Mouse (Mus musculus) ovary, adult 18-20 months (tissue): ENCODE results near the gene Krtap5-3.
"Not testable (repeated sequence)": the region's sequence is repeated elsewhere in the genome, so short reads cannot be mapped to it uniquely, and the experiment has no call there.

Experiments used
- DNase-seq: peaks from one replicate; pipeline ENCODE4 v3.0.0; 2022; ENCODE audit warnings: low spot score, mixed read lengths

The Krtap5-3 gene

GRCm38 (mm10) chr7:142201064-142201463, at the start of gene Krtap5-3:
Krtap5-3 (plus strand) TSS chr7:142201364.
- DNase-seq: no peak

DNA sequence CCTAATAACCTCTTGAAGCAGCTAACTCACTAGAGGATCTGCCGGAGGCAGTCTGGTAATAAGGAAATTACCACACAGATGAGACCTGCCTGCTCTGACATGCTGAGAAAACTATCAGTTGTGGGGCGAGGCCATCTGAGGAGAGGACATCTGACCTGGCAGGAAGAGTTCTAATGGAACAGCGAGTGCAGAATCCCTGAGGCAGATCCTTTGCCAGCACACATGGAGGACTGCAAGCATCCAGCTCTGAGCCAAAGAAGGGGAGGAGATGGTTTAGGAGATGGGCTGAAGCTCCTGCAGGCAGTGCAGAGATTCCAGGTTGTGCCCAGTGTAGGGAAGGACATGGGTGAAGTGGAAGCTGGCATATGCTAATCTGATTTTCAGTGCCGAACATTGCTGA, 49.0 kb upstream of the Krtap5-3 start:
- DNase-seq: no peak

GRCm38 (mm10) chr7:142155308-142155707, 45.9 kb upstream of the Krtap5-3 start:
- no peak for DNase-seq

DNA sequence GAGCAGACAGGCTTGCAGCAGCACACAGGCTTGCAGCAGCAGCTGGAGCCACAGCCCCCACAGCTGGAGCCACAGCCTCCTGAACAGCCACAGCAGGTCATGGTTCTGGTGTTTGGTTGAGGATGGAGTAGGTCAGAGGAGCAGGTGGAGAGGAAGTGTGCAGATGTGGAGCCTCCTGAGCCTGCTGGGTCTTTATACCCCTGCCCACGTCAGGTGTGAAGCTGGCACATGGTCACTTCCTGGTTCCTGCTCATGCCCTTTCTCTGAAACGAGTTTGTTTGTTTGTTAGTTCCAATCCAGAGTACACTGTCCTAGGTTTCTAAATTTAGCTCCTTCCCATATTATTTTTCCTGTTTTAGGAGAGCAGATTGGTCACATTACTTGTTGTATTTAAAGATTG, 44.2 kb upstream of the Krtap5-3 start, which contains the start of gene Gm29735:
TSS of gene Gm29735 (minus strand) at position 101 of the 400 bp plus-strand sequence.
- not testable (repeated sequence) for DNase-seq

GRCm38 (mm10) chr7:142159366-142159765, 41.8 kb upstream of the Krtap5-3 start:
- DNase-seq: no peak

DNA sequence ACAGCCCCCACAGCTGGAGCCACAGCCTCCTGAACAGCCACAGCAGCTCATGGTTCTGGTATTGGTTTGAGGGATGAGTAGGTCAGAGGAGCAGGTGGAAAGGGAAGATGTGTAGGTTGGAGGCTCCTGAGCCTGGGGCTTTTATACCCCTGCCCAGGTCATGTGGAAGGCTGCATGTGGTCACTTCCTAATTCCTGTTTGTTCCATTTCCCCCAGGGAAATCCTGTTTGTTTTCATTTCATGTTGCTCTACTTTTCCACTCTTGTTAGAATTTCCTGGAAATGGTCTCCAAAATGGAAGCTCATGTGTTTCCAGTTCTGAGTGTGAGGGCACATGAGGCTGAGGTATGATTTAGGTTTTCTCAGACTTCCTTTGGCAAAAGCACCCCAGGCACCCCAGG, 35.5 kb upstream of the Krtap5-3 start, which contains the start of gene Gm4553:
TSS of gene Gm4553 (minus strand) at position 101 of the 400 bp plus-strand sequence.
- DNase-seq: not testable (repeated sequence)

- no peak for DNase-seq
Measured at GRCm38 (mm10) chr7:142169836-142170235, 31.3 kb upstream of the Krtap5-3 start.

DNA sequence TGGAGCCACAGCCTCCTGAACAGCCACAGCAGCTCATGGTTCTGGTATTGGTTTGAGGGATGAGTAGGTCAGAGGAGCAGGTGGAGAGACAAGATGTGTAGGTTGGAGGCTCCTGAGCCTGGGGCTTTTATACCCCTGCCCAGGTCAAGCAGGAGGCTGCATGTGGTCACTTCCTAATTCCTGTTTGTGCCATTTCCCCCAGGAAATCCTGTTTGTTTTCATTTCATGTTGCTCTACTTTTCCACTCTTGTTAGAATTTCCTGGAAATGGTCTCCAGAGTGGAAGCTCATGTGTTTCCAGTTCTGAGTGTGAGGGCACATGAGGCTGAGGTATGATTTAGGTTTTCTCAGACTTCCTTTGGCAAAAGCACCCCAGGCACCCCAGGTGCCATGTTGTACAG, 25.3 kb upstream of the Krtap5-3 start, which contains the start of gene Krtap5-2:
TSS of gene Krtap5-2 (minus strand) at position 101 of the 400 bp plus-strand sequence.
- DNase-seq: not testable (repeated sequence)

- no peak for DNase-seq
Measured at GRCm38 (mm10) chr7:142178685-142179084, 22.5 kb upstream of the Krtap5-3 start.

DNA sequence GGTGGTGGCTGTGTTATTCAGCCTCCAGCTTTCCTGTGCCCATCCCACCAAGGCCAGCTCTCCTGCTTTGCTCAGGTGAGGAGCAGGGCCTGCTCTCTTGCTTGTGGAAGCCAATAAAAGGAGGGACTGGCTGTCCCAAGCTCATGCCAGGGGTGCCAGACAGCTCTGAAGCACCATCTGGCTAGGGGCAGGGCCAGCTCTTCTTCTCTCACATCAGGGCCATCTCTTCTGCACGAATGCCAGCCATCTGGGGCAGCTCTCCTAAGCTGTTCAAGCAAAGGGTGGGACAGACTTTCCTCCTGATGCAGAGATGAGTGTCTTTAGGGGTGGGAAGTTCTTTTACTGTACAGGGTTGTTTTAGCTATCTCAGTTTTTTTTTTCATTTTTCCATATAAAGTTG, 20.1 kb upstream of the Krtap5-3 start:
- no peak for DNase-seq

DNA sequence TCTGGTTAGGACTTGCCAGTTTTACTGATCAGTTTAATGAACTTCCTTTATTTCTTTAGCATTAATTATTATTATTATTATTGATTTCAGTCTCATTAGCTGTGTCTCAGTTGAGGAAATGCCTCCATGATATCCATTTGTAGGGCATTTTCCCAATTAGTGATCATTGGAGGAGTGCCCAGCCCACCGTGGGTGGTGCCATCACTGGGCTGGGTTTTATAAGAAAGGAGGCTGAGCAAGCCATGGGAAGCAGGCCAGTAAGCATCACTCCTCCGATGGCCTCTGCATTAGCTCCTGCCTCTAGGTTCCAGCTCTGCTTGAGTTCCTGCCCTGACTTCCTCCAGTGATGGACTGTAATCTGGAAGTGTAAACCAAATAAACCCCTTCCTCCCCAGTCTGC, 13.0 kb upstream of the Krtap5-3 start:
- no peak for DNase-seq

- DNase-seq: no peak
Measured at GRCm38 (mm10) chr7:142190289-142190688, 10.9 kb upstream of the Krtap5-3 start, which contains the start of gene Gm10153. Gm10153 (minus strand) TSS chr7:142190389.

- DNase-seq: no peak
Measured at GRCm38 (mm10) chr7:142198748-142199147, 2.4 kb upstream of the Krtap5-3 start.

GRCm38 (mm10) chr7:142205488-142205887, 4.3 kb downstream of the Krtap5-3 start:
- no peak for DNase-seq

DNA sequence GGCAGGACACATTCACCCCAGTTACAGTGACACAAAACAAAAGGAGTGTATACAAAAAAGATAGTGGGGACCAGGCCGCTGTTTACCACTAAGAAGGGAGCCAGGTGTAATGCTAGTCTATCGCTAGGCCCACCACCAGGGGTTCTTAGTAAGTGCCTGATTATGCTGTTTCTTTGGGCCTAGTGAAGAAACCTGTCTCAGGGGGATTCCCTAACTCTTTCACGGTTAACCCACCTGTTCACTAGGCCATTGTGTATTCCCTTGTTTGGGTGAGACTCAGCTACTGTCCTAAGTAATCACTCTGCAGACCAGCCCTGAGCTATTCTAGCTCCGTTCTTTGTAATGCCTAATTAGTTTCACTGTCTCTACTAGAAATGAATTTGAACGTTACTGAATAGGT, 5.7 kb downstream of the Krtap5-3 start:
- DNase-seq: not testable (repeated sequence)

DNA sequence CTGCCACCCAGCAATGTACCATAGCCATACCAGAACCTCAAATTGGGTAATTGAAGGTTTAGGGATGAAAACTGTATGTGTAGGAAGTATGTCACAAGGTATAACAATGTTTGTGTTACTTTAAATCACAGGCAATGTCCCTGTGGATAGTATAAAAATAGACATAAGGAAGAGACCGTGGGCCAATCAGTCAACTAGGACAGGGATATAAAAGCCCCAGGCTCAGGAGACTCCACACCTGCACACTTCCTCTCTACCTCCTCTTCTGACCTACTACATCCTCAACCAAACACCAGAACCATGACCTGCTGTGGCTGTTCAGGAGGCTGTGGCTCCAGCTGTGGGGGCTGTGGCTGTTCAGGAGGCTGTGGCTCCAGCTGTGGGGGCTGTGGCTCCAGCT, 10.4 kb downstream of the Krtap5-3 start, which contains the start of gene Gm7579:
TSS of gene Gm7579 (plus strand) at position 301 of the 400 bp plus-strand sequence.
- DNase-seq: no peak

GRCm38 (mm10) chr7:142212136-142212535, 11.0 kb downstream of the Krtap5-3 start:
- not testable (repeated sequence) for DNase-seq

GRCm38 (mm10) chr7:142224518-142224917, 23.4 kb downstream of the Krtap5-3 start:
- DNase-seq: no peak

- not testable (repeated sequence) for DNase-seq
Measured at GRCm38 (mm10) chr7:142229871-142230270, 28.7 kb downstream of the Krtap5-3 start, which contains the start of gene Krtap5-5. Krtap5-5 (minus strand) TSS chr7:142229971.

DNA sequence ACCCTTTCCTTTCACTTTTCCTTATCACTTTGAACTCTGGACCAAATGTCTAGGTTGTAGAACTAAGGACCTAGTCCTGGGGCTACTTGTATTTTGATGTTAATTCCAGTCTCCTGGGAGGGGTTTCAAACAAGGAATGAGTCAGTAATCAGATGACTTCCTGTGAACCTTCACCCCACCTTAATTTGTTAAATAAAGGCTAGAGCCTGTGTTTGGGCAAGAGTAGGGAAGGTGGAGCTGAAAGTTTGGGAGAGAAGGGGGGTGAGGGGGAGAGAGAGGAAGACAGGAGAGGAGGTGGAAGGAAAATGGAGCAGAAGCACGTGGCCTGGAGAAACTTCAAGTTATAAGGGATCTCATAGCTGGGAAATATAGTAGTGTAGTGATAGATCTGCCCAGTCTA, 30.4 kb downstream of the Krtap5-3 start:
- DNase-seq: no peak

DNA sequence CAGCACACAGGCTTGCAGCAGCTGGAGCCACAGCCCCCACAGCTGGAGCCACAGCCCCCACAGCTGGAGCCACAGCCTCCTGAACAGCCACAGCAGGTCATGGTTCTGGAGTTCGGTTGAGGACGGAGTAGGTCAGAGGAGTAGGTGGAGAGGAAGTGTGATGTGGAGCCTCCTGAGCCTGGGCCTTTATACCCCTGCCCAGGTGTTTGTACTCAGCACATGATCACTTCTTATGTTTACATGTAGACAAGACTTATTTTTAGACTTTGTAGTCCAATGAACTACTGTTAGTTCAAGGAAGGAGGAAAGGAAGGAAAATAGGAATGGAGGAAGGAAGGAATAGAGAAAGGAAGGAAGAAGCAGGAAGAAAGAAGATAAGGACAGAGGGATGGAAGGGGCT, 39.8 kb downstream of the Krtap5-3 start, which contains the start of gene Gm40460:
TSS of gene Gm40460 (minus strand) at position 101 of the 400 bp plus-strand sequence.
- DNase-seq: no peak

GRCm38 (mm10) chr7:142249824-142250223, 48.7 kb downstream of the Krtap5-3 start:
- no peak for DNase-seq
